Mouse (Mus musculus) ovary, adult 2 months (tissue): Measurements from ENCODE around the gene Smco2. TPM values are rescaled to one million over a fixed set of nuclear protein-coding genes. Genes with fewer than 3 reads are reported as not detected.

Experiments
- polyA plus RNA-seq: library from polyadenylated mRNA; depleted of rRNA; stranded (reverse); fragments of >200 nt; gene quantifications from 2 replicates; pipeline ENCODE4 v1.2.3, GENCODE M21; 2012; rRNA removed

Gene Smco2
- polyA plus RNA-seq = 0.14 TPM in 1 of 2 replicates, not detected in the other

GRCm38 (mm10) chr6:146850050-146850449 lies at the start of gene Smco2:
Gene Smco2, plus strand, starts transcription at chr6:146850104.

DNA sequence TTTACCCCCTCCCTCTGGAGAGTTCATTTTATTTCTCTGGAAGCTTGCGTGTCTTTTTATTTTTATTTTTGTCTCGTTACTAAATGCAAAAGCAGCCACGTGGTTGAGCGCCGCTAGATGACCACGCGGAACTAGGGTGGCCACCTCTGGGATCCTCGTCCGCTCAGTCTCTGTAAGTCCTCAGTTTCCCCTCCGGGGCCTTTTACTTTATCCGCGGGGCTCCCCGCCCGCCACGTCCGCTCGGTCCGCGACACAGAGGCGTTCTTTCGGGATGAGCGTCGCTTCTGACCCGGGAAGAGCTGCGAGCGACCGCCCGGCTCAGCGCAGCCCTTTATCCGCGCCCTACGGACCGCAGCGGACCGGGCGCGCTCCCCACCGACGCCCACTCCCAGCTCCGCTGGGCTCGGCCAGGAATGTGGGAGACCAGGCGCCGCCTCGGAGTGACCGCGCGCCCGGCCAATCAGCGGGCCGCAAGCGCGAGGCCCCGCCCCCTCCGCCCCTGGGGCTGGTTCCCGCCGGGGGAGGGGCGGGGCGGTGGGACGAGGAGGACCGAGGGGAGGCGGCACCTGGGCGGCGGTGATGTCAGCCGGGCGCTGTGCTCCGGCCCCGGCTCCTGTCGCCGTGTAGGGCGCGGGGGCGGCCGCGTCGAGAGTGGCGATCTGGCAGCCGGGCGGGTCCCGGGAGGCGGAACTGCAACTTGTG lies 38.2 kb downstream of the Smco2 start, which contains the start of gene Ppfibp1:
Gene Ppfibp1 (plus strand): TSS at position 530 of the 702 bp plus-strand sequence.

Other genes with a start within 250 kb of the Smco2 start
- 17.0 and 17.3 TPM in 2 replicates for gene Med21, start 207.6 kb upstream of the Smco2 start, polyA plus RNA-seq
- gene Tm7sf3, start 207.3 kb upstream of the Smco2 start, polyA plus RNA-seq = 14.9 and 16.8 TPM in 2 replicates
- gene Stk38l, start 125.1 kb upstream of the Smco2 start, polyA plus RNA-seq = 2.6 and 4.1 TPM in 2 replicates
- gene Arntl2, start 54.0 kb upstream of the Smco2 start, polyA plus RNA-seq = 4.1 and 13.3 TPM in 2 replicates
- gene Ppfibp1, start 38.4 kb downstream of the Smco2 start, polyA plus RNA-seq = 16.5 and 24.0 TPM in 2 replicates
- gene 1700034J05Rik, start 104.3 kb downstream of the Smco2 start, polyA plus RNA-seq = not detected in 2 replicates
- gene Rep15, start 182.5 kb downstream of the Smco2 start, polyA plus RNA-seq = 0.13 and 0.35 TPM in 2 replicates
- gene Mrps35, start 192.7 kb downstream of the Smco2 start, polyA plus RNA-seq = 8.2 and 11.2 TPM in 2 replicates
- gene Mansc4, start 236.9 kb downstream of the Smco2 start, polyA plus RNA-seq = 2.4 and 2.6 TPM in 2 replicates
- gene Klhl42, start 241.3 kb downstream of the Smco2 start, polyA plus RNA-seq = 39.7 and 47.8 TPM in 2 replicates